Mouse (Mus musculus) brain, embryonic 14.5 days (tissue): ENCODE results near the gene Zdhhc24.

Source experiments
- CTCF ChIP-seq: fragments of 200-500 bp; IDR thresholded peaks from 2 replicates; pipeline ENCODE4 v1.5.1; 2012; ENCODE audit warnings: inconsistent platforms, mild to moderate bottlenecking, moderate library complexity, borderline replicate concordance; ENCODE audit not compliant: insufficient read depth, insufficient read length; ENCODE audit errors: extremely low read depth
- POLR2A ChIP-seq: fragments of 200-500 bp; IDR thresholded peaks from 2 replicates; pipeline ENCODE4 v1.6.1; 2012; ENCODE audit warnings: mild to moderate bottlenecking, inconsistent platforms, borderline replicate concordance; ENCODE audit not compliant: poor library complexity, insufficient read depth, insufficient read length, severe bottlenecking; ENCODE audit errors: extremely low read depth

DNA sequence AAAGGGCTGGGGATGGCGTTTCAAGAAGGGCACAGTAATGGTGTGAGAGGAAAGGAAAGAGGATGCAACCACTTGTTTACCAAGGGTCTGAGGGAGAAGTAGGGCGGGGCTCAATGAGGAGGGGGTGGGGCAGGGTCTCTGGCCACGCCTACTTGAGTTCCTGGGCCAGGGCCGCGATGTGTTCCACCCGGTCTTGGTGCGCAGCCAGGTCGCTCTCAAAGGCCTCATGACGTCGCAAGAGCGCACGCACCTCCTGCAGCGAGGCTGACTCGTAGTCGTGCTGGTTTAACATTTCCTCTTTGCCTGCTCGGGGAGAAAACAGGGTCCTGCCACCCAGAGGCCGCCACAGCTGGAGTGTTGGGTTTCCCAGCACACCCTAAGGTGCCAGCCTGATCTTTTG lies 13.3 kb upstream of the Zdhhc24 start:
- TF ChIP-seq CTCF (no peak), POLR2A (no peak)
